Mouse (Mus musculus) MEL (cell line): ENCODE measurements around the gene Sh2b3. TPM values are rescaled to one million over a fixed set of nuclear protein-coding genes. Genes with fewer than 3 reads are reported as not detected.

Source experiments
- DNase-seq: peaks from one replicate; pipeline ENCODE4 v3.0.0; 2011; ENCODE audit warnings: low read depth, low spot score
- H3K27ac ChIP-seq: 2 replicates; pipeline ENCODE4 v1.5.1; 2012; ENCODE audit warnings: low read depth, mild to moderate bottlenecking, control low read depth, low read length, moderate library complexity; ENCODE audit not compliant: control insufficient read depth
- H3K27me3 ChIP-seq, 2 experiments: fragments of 150-350 bp in 1 of 2; sonication (generic) in 1 of 2; 2 replicates each; pipeline ENCODE4 v1.6.1; 2012; ENCODE audit warnings: low read length in 2 of 2, mild to moderate bottlenecking in 2 of 2, improper control_type of control experiment in 1 of 2, moderate library complexity in 1 of 2; ENCODE audit not compliant: insufficient read depth in 2 of 2, control insufficient read depth in 1 of 2
- H3K36me3 ChIP-seq, 2 experiments: 2 replicates each; pipeline ENCODE4 v1.6.1; 2012 to 2014; ENCODE audit warnings: low read length in 2 of 2, improper control_type of control experiment in 1 of 2, inconsistent platforms in 1 of 2, mild to moderate bottlenecking in 1 of 2; ENCODE audit not compliant: insufficient read depth in 2 of 2, control insufficient read depth in 1 of 2
- H3K4me1 ChIP-seq, 2 experiments: fragments of 150-350 bp in 1 of 2; sonication (generic) in 1 of 2; 2 replicates each; pipeline ENCODE4 v1.6.1; 2012; ENCODE audit warnings: low read length in 2 of 2, improper control_type of control experiment in 1 of 2, mild to moderate bottlenecking in 1 of 2; ENCODE audit not compliant: insufficient read depth in 2 of 2, control insufficient read depth in 1 of 2
- H3K4me3 ChIP-seq, 2 experiments: fragments of 150-350 bp in 1 of 2; sonication (generic) in 1 of 2; 2 replicates each; pipeline ENCODE4 v1.5.1; 2012; ENCODE audit warnings: low read depth in 2 of 2, low read length in 2 of 2, mild to moderate bottlenecking in 2 of 2, moderate library complexity in 2 of 2, control low read depth in 1 of 2, improper control_type of control experiment in 1 of 2; ENCODE audit not compliant: control insufficient read depth in 1 of 2, insufficient read depth in 1 of 2
- H3K79me2 ChIP-seq: 2 replicates; pipeline ENCODE4 v1.6.1; 2012; ENCODE audit warnings: mild to moderate bottlenecking, low read length, moderate library complexity; ENCODE audit not compliant: control insufficient read depth, poor library complexity, insufficient read depth
- H3K9ac ChIP-seq: 2 replicates; pipeline ENCODE4 v1.6.1; 2012; ENCODE audit warnings: low read depth, mild to moderate bottlenecking, control low read depth, low read length, moderate library complexity; ENCODE audit not compliant: control insufficient read depth, poor library complexity, severe bottlenecking
- H3K9me3 ChIP-seq: fragments of 150-350 bp; sonication (generic); replicated peaks from 2 replicates; pipeline ENCODE4 v1.6.1; 2012; ENCODE audit warnings: mild to moderate bottlenecking, low read length, improper control_type of control experiment, moderate library complexity; ENCODE audit not compliant: insufficient read depth
- BHLHE40 ChIP-seq: IDR thresholded peaks from 2 replicates; pipeline ENCODE4 v1.6.1; 2012; ENCODE audit warnings: low read depth, mild to moderate bottlenecking, inconsistent platforms, low read length, improper control_type of control experiment, borderline replicate concordance
- CHD1 ChIP-seq: IDR thresholded peaks from 2 replicates; pipeline ENCODE4 v1.6.1; 2012; ENCODE audit warnings: low read depth, mild to moderate bottlenecking, inconsistent platforms, low read length, improper control_type of control experiment
- CHD2 ChIP-seq: IDR thresholded peaks from 2 replicates; pipeline ENCODE4 v1.6.1; 2011; ENCODE audit warnings: low read length, improper control_type of control experiment
- CTCF ChIP-seq, 3 experiments: IDR thresholded peaks in 2 of 3; conservative IDR thresholded peaks in 1 of 3; 2 replicates each; pipeline ENCODE4 v1.5.1; 2011 to 2012; ENCODE audit warnings: low read length in 3 of 3, low read depth in 2 of 3, mild to moderate bottlenecking in 2 of 3, improper control_type of control experiment in 1 of 3, inconsistent platforms in 1 of 3, mixed read lengths in 1 of 3, moderate library complexity in 1 of 3; ENCODE audit not compliant: control insufficient read depth in 1 of 3, insufficient read depth in 1 of 3, poor library complexity in 1 of 3, severe bottlenecking in 1 of 3
- E2F4 ChIP-seq: IDR thresholded peaks from 2 replicates; pipeline ENCODE4 v1.6.1; 2011; ENCODE audit warnings: low read depth, low read length, improper control_type of control experiment, borderline replicate concordance
- ETS1 ChIP-seq: IDR thresholded peaks from 2 replicates; pipeline ENCODE4 v1.6.1; 2012; ENCODE audit warnings: low read depth, mild to moderate bottlenecking, inconsistent platforms, low read length, improper control_type of control experiment, moderate library complexity
- GABPA ChIP-seq: IDR thresholded peaks from 2 replicates; pipeline ENCODE4 v1.6.1; 2012; ENCODE audit warnings: low read depth, mild to moderate bottlenecking, inconsistent platforms, low read length, improper control_type of control experiment, moderate library complexity
- GATA1 ChIP-seq: IDR thresholded peaks from 2 replicates; pipeline ENCODE4 v1.6.1; 2011; ENCODE audit warnings: low read depth, low read length, improper control_type of control experiment
- JUND ChIP-seq: IDR thresholded peaks from 2 replicates; pipeline ENCODE4 v1.6.1; 2011; ENCODE audit warnings: low read depth, mild to moderate bottlenecking, improper control_type of control experiment, low read length
- KAT2A ChIP-seq: conservative IDR thresholded peaks from 2 replicates; pipeline ENCODE4 v1.6.1; 2012; ENCODE audit warnings: low read depth, low read length, improper control_type of control experiment, inconsistent platforms
- MAX ChIP-seq: IDR thresholded peaks from 2 replicates; pipeline ENCODE4 v1.6.1; 2011; ENCODE audit warnings: low read length, improper control_type of control experiment
- MAZ ChIP-seq: IDR thresholded peaks from 2 replicates; pipeline ENCODE4 v1.6.1; 2012; ENCODE audit warnings: low read depth, mild to moderate bottlenecking, inconsistent platforms, low read length, improper control_type of control experiment
- MXI1 ChIP-seq: IDR thresholded peaks from 2 replicates; pipeline ENCODE4 v1.6.1; 2011; ENCODE audit warnings: mild to moderate bottlenecking, low read depth, low read length, improper control_type of control experiment
- MYC ChIP-seq: IDR thresholded peaks from 2 replicates; pipeline ENCODE4 v1.6.1; 2011; ENCODE audit warnings: low read depth, mild to moderate bottlenecking, low read length, improper control_type of control experiment, moderate library complexity
- NELFE ChIP-seq: IDR thresholded peaks from 2 replicates; pipeline ENCODE4 v1.6.1; 2011; ENCODE audit warnings: low read depth, low read length, improper control_type of control experiment
- NRF1 ChIP-seq: IDR thresholded peaks from 2 replicates; pipeline ENCODE4 v1.6.1; 2014; ENCODE audit warnings: low read depth, mild to moderate bottlenecking, inconsistent platforms, low read length, improper control_type of control experiment, moderate library complexity; ENCODE audit not compliant: poor library complexity, insufficient read depth, severe bottlenecking
- POLR2A ChIP-seq, 2 experiments: IDR thresholded peaks; 2 replicates each; pipeline ENCODE4 v1.6.1; 2011 to 2012; ENCODE audit warnings: low read length in 2 of 2, mild to moderate bottlenecking in 2 of 2, control low read depth in 1 of 2, improper control_type of control experiment in 1 of 2, low read depth in 1 of 2, moderate library complexity in 1 of 2; ENCODE audit not compliant: control insufficient read depth in 1 of 2, insufficient read depth in 1 of 2, poor library complexity in 1 of 2
- POLR2AphosphoS2 ChIP-seq: IDR thresholded peaks from 2 replicates; pipeline ENCODE4 v1.6.1; 2011; ENCODE audit warnings: low read length, improper control_type of control experiment
- POLR2AphosphoS5 ChIP-seq: IDR thresholded peaks from 2 replicates; pipeline ENCODE4 v1.6.1; 2012; ENCODE audit warnings: low read depth, borderline replicate concordance, mild to moderate bottlenecking, inconsistent platforms, low read length, moderate library complexity, mixed read lengths
- RCOR1 ChIP-seq: IDR thresholded peaks from 2 replicates; pipeline ENCODE4 v1.6.1; 2012; ENCODE audit warnings: low read depth, mild to moderate bottlenecking, inconsistent platforms, low read length, improper control_type of control experiment
- SIN3A ChIP-seq: IDR thresholded peaks from 2 replicates; pipeline ENCODE4 v1.6.1; 2012; ENCODE audit warnings: low read length, improper control_type of control experiment, inconsistent platforms
- SMC3 ChIP-seq: IDR thresholded peaks from 2 replicates; pipeline ENCODE4 v1.6.1; 2011; ENCODE audit warnings: low read depth, low read length, improper control_type of control experiment
- TAL1 ChIP-seq: IDR thresholded peaks from 2 replicates; pipeline ENCODE4 v1.6.1; 2012; ENCODE audit warnings: mild to moderate bottlenecking, inconsistent platforms, low read length, moderate library complexity, mixed read lengths
- TBP ChIP-seq: IDR thresholded peaks from 2 replicates; pipeline ENCODE4 v1.8.0; 2011; ENCODE audit warnings: low read depth, low read length, improper control_type of control experiment
- TCF12 ChIP-seq: IDR thresholded peaks from 2 replicates; pipeline ENCODE4 v1.6.1; 2014; ENCODE audit warnings: low read depth, mild to moderate bottlenecking, inconsistent platforms, low read length, improper control_type of control experiment, moderate library complexity
- UBTF ChIP-seq: IDR thresholded peaks from 2 replicates; pipeline ENCODE4 v1.6.1; 2012; ENCODE audit warnings: low read depth, mild to moderate bottlenecking, inconsistent platforms, low read length, improper control_type of control experiment, moderate library complexity, borderline replicate concordance; ENCODE audit not compliant: insufficient read depth
- USF2 ChIP-seq, 2 experiments: IDR thresholded peaks; 2 replicates each; pipeline ENCODE4 v1.6.1; 2011 to 2012; ENCODE audit warnings: improper control_type of control experiment in 2 of 2, low read length in 2 of 2, borderline replicate concordance in 1 of 2, inconsistent platforms in 1 of 2, low read depth in 1 of 2, mild to moderate bottlenecking in 1 of 2; ENCODE audit not compliant: insufficient read depth in 1 of 2
- ZC3H11A ChIP-seq: IDR thresholded peaks from 2 replicates; pipeline ENCODE4 v1.6.1; 2012; ENCODE audit warnings: low read depth, mild to moderate bottlenecking, inconsistent platforms, low read length, improper control_type of control experiment
- ZMIZ1 ChIP-seq: IDR thresholded peaks from 2 replicates; pipeline ENCODE4 v1.6.1; 2012; ENCODE audit warnings: low read depth, mild to moderate bottlenecking, inconsistent platforms, low read length, improper control_type of control experiment, moderate library complexity
- ZNF384 ChIP-seq: IDR thresholded peaks from 2 replicates; pipeline ENCODE4 v1.6.1; 2012; ENCODE audit warnings: low read depth, mild to moderate bottlenecking, inconsistent platforms, low read length, improper control_type of control experiment
- polyA plus RNA-seq, 2 experiments: library from polyadenylated mRNA; stranded (reverse) in 1 of 2; unstranded in 1 of 2; fragments of >175 nt in 1 of 2; fragments of >200 nt in 1 of 2; gene quantifications; 2 replicates each; pipeline versions ENCODE4 v1.2.1 to v1.2.4; 2012; ENCODE audit warnings: low replicate concordance in 2 of 2, low read depth in 1 of 2; ENCODE audit not compliant: insufficient read length in 2 of 2, insufficient read depth in 1 of 2, missing spikeins in 1 of 2
- total RNA-seq: library from RNA; depleted of rRNA; stranded (reverse); fragments of 300-350 nt; gene quantifications from 2 replicates; pipeline ENCODE4 v1.2.3, GENCODE M21; 2012

Sh2b3 gene
- total and polyA plus RNA-seq, 3 experiments, result 14.0 to 43.2 TPM; not detected in 1

DNA sequence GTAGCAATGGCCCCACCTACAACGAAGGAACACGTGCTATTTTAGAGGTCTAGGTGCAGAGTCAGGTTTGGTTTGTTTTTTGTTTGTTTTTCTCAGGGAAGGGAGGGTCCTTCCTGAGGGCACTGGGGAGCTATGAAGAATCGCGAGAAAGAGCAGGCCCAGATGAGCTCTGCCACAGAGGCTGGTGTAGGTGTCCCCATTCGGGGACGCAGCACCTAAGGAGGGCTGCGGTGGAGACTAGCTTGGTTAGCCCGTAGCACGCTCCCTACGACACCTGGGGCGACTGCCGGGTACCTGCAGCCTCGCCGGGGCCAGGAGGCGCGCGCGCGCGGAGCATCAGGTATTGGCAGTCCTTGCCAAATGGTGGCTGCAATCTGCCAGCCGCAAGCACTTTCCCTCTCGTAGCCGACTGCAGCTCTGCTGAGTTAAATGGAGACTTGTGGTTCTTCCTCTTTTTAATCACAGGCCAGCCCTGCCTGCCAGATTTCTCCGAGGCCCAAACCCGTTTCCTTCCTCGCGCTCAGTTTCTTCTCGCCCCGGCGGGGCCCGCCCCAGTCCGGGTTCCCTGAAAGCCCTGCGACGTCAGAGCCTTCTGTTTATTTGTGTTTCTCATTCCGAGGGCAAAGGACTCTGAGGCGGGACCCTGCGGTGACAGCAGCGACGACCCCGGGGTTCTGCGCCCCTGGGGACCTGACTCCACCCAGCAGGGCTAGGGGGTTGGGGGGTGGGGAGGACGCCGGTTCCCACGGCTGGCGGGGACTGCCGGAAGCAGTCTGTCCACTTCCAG is 1.1 kb upstream of the Sh2b3 start (continued):
- no peak for TF ChIP-seq KAT2A
- peak; percentile 55; the same call in 1 of the 2 replicates for TF ChIP-seq ETS1
- no peak for TF ChIP-seq ZMIZ1
- no peak for TF ChIP-seq ZNF384
- TF ChIP-seq SMC3, result no peak
- no peak for TF ChIP-seq TBP
- no peak for TF ChIP-seq CHD1
- no peak for TF ChIP-seq USF2 (IDR thresholded peaks at IDR 0.05; ENCODE audit: borderline replicate concordance in 1 of 2, insufficient read depth in 1 of 2, low read depth in 1 of 2, low read length in 2 of 2)
- no peak for TF ChIP-seq CTCF (IDR thresholded peaks at IDR 0.05 in 2 of 3, conservative IDR thresholded peaks at IDR 0.05 in 1 of 3; ENCODE audit: control insufficient read depth in 1 of 3, insufficient read depth in 1 of 3, low read depth in 2 of 3, low read length in 3 of 3, poor library complexity in 1 of 3, severe bottlenecking in 1 of 3)
- no peak for TF ChIP-seq POLR2AphosphoS2
- TF ChIP-seq BHLHE40, result no peak
- peak; percentile 58 for TF ChIP-seq CHD2
- TF ChIP-seq GABPA, result no peak
- no peak for TF ChIP-seq JUND
- no peak for TF ChIP-seq GATA1
- TF ChIP-seq MAZ, result no peak
- no peak for TF ChIP-seq POLR2AphosphoS5
- no peak for TF ChIP-seq NRF1

DNA sequence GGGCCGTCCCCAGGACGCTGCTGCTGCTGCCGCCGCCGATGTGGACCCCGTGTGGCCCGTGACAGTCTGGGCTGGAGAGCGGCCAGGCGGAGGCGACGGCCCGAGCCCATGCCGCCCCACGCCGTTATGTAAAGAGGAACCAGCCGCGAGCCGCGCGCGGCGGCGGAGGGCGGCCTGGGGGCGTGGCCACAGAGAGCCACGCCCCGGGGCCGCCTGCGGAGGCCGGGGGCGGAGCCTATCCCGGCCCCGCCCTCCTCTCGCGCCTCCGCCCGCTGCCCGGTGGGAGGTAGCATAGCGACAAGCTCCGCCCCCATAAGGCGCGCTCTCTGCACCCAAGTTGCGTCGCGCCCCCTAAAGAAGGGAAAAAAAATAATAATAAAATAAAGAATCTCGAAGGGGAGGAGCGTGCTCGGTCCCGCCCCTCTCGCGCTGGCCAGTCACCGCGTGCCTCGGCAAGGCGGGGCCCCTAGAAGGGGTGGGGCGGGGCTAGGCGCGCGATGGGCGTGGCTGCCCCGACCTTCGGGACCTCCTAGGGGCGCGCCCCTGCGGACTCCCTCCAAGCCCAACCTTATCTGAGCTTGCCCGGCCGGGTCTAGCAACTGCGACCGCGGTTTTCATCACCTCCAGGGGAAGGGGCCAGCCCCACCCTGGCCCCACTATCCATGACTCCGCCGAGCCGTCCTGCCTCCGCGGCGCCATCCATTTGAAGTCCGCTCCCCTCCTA is 592 bp downstream of the Sh2b3 start:
- H3K9ac ChIP-seq, result peak overlapping the region; percentile 99
- peaks cover 47% of the 10 kb centered on the region for H3K79me2 ChIP-seq
- H3K4me3 ChIP-seq, result peak overlapping the region; percentile 70 to 96
- H3K36me3 ChIP-seq, result peaks cover 0 to 19% of the 10 kb centered on the region in 2 experiments; a peak in 2 of 4 replicates
- H3K27me3 ChIP-seq, result no peaks in the 10 kb centered on the region
- H3K9me3 ChIP-seq, result no peaks in the 10 kb centered on the region
- peak; percentile 96 for DNase-seq
- TF ChIP-seq MYC (no peak), POLR2AphosphoS2 (peak; percentile 76), ZC3H11A (no peak), NELFE (peak; percentile 92), POLR2AphosphoS5 (no peak), CTCF (IDR thresholded peaks at IDR 0.05 in 2 of 3, conservative IDR thresholded peaks at IDR 0.05 in 1 of 3; ENCODE audit: control insufficient read depth in 1 of 3, insufficient read depth in 1 of 3, low read depth in 2 of 3, low read length in 3 of 3, poor library complexity in 1 of 3, severe bottlenecking in 1 of 3) (peak in 2 of 3 experiments; percentile 3 to 7; a peak in 1 of 6 replicates), RCOR1 (0 out of 2 replicates have a peak, but pooled peaks have one; percentile 9), POLR2A (IDR thresholded peaks at IDR 0.05; ENCODE audit: control insufficient read depth in 1 of 2, insufficient read depth in 1 of 2, low read depth in 1 of 2, low read length in 2 of 2, poor library complexity in 1 of 2) (peak; percentile 91 to 95), CHD2 (no peak), TBP (no peak), BHLHE40 (no peak), KAT2A (no peak), MAZ (no peak), TAL1 (peak; percentile 24; the same call in 1 of the 2 replicates), UBTF (peak; percentile 17; the same call in 1 of the 2 replicates), ZNF384 (peak; percentile 84), SIN3A (peak; percentile 44), ZMIZ1 (peak; percentile 86), TCF12 (peak; percentile 26; the same call in 1 of the 2 replicates), MXI1 (peak; percentile 88), MAX (peak; percentile 45; the same call in 1 of the 2 replicates), E2F4 (no peak; the same call in 1 of the 2 replicates)
- H3K4me1 ChIP-seq, result peaks cover 0 to 26% of the 10 kb centered on the region in 2 experiments; a peak in 3 of 4 replicates
- H3K27ac ChIP-seq, result peak overlapping the region; percentile 84
